8 mouse cellular contexts compared by ENCODE assay signal in the genomic region with DNA sequence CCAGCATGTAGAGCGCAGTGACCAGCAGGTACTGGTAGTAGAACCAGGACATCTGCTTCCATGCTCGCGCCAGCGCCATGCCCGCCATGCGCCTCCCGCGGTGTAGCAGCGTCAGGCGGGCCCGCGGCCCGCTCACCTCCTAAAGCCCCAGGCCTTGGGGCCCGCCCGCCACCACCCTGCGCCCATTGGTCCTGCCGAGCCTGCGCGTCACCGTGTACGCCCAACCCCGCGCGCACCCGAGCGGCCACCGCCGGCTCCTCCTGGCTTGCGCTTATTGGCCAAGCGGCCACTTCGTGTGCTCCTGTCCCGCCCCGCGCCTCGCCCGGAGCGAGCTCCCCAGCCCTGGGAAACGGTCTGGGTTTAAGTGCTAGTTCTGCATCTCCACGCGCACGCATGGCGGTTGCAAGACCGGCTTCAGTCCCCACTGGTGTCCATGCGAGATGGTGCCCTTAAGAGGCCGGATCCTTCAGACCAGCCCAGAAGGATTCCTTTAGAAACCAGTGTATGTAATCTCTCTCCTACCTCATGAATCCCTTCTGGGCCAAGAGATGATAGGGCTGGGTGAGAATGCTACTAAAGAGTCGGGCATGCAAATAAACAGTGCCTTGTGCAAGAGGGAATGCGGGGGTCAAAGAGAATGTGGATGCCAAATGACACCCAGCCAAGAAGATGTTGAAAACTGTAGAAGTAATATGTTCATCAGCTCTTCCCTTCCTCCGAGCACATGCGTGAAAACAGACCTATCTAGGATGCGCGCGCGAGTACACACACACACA. TPM values are rescaled to one million over a fixed set of nuclear protein-coding genes. Genes with fewer than 3 reads are reported as not detected.
DNase-seq lines count a peak whose midpoint lies in the region; ATAC-seq and TF ChIP-seq lines count a peak whose summit lies in the region.

A gene (minus strand): TSS at position 178 of the 776 bp plus-strand sequence.

- no peak for TF ChIP-seq CTCF in CH12.LX (conservative IDR thresholded peaks at IDR 0.05 in 1 of 2, IDR thresholded peaks at IDR 0.05 in 1 of 2; ENCODE audit: low read depth in 2 of 2, low read length in 2 of 2)
- TF ChIP-seq CTCF in heart, postnatal 0 days (IDR thresholded peaks at IDR 0.05; ENCODE audit: low read depth), result no peak
- no peak for TF ChIP-seq CTCF in testis, adult 2 months (IDR thresholded peaks at IDR 0.05; ENCODE audit: control insufficient read depth, insufficient read depth, insufficient replicate concordance, low read depth, low read length)

- no peaks in the 10 kb centered on the region for H3K27me3 ChIP-seq in CH12.LX (replicated peaks)
- no peaks in the 10 kb centered on the region for H3K27me3 ChIP-seq in forebrain, embryonic 12.5 days
- no peaks in the 10 kb centered on the region for H3K27me3 ChIP-seq in heart, postnatal 0 days (ENCODE audit: control insufficient read depth, insufficient read depth, low read length)
- no peaks in the 10 kb centered on the region for H3K27me3 ChIP-seq in liver, embryonic 16.5 days (ENCODE audit: control insufficient read depth, insufficient read depth, low read depth, low read length)
- H3K27me3 ChIP-seq in neural tube, embryonic 13.5 days, result no peaks in the 10 kb centered on the region
- H3K27me3 ChIP-seq in testis, adult 2 months (ENCODE audit: control insufficient read depth, insufficient read depth, low read length), result no peaks in the 10 kb centered on the region

- WGBS in forebrain, embryonic 12.5 days, result 7% methylated on average over 53 of the region's 53 CpGs
- WGBS in heart, postnatal 0 days, result 6% methylated on average over 53 of the region's 53 CpGs
- 8% methylated on average over 53 of the region's 53 CpGs for WGBS in liver, embryonic 16.5 days (ENCODE audit: insufficient replicate concordance)
- WGBS in neural tube, embryonic 13.5 days, result 8% methylated on average over 53 of the region's 53 CpGs

- dilution Hi-C loops in CH12.LX (cut with MboI; ENCODE audit: extremely low pct_ligation_motif_present, extremely low pct_unique_long_range_greater_than_20kb, low sequenced_read_pairs), result no loop called here

- peak; percentile 99 for ATAC-seq in forebrain, embryonic 12.5 days (ENCODE audit: low FRiP score)
- peak; percentile 99 for ATAC-seq in heart, postnatal 0 days (ENCODE audit: insufficient read depth, low read depth)
- peak; percentile 100 for ATAC-seq in liver, embryonic 16.5 days (ENCODE audit: low read depth)
- peak; percentile 99 for ATAC-seq in neural tube, embryonic 13.5 days (ENCODE audit: low read depth)

- peaks cover 4 to 56% of the 10 kb centered on the region in 2 experiments; a peak in 3 of 4 replicates for H3K4me1 ChIP-seq in CH12.LX (ENCODE audit: control insufficient read depth in 1 of 2, insufficient read depth in 2 of 2)
- H3K4me1 ChIP-seq in forebrain, embryonic 12.5 days, result peaks cover 27% of the 10 kb centered on the region
- peaks cover 29% of the 10 kb centered on the region for H3K4me1 ChIP-seq in heart, postnatal 0 days (ENCODE audit: control insufficient read depth, insufficient read depth)
- peaks cover 31% of the 10 kb centered on the region for H3K4me1 ChIP-seq in liver, embryonic 16.5 days (ENCODE audit: control insufficient read depth, low read depth, low read length)
- peaks cover 45% of the 10 kb centered on the region for H3K4me1 ChIP-seq in neural tube, embryonic 13.5 days (replicated peaks)
- H3K4me1 ChIP-seq in testis, adult 2 months (ENCODE audit: control insufficient read depth, insufficient read depth, low read length), result peaks cover 13% of the 10 kb centered on the region

- H3K27ac ChIP-seq in CH12.LX (ENCODE audit: insufficient read depth, low read depth), result no peak within 1 kb of the TSS
- H3K27ac ChIP-seq in forebrain, embryonic 12.5 days, result peak within 1 kb of the TSS; percentile 83
- H3K27ac ChIP-seq in heart, postnatal 0 days (ENCODE audit: low read depth), result peak within 1 kb of the TSS; percentile 91
- H3K27ac ChIP-seq in liver, embryonic 16.5 days (ENCODE audit: low read length), result peak within 1 kb of the TSS; percentile 42
- H3K27ac ChIP-seq in neural tube, embryonic 13.5 days (replicated peaks), result peak within 1 kb of the TSS; percentile 87
- peak within 1 kb of the TSS; percentile 89 for H3K27ac ChIP-seq in testis, adult 2 months (ENCODE audit: control insufficient read depth, insufficient read depth, low read depth, low read length)

- H3K4me2 ChIP-seq in CH12.LX (ENCODE audit: insufficient read depth, low read depth, poor library complexity, severe bottlenecking), result peak within 1 kb of the TSS; percentile 81
- peak within 1 kb of the TSS; percentile 71 for H3K4me2 ChIP-seq in forebrain, embryonic 12.5 days
- peak within 1 kb of the TSS; percentile 75 for H3K4me2 ChIP-seq in heart, postnatal 0 days (ENCODE audit: low read depth, low read length)
- H3K4me2 ChIP-seq in liver, embryonic 16.5 days (ENCODE audit: low read depth, low read length), result peak within 1 kb of the TSS; percentile 84
- H3K4me2 ChIP-seq in neural tube, embryonic 13.5 days, result peak within 1 kb of the TSS; percentile 63

- TF ChIP-seq RAD21 in CH12.LX (IDR thresholded peaks at IDR 0.05; ENCODE audit: low read depth, low read length), result no peak

- TF ChIP-seq EP300 in CH12.LX (IDR thresholded peaks at IDR 0.05; ENCODE audit: low read length), result no peak
- no peak for TF ChIP-seq EP300 in heart, postnatal 0 days (IDR thresholded peaks at IDR 0.05; ENCODE audit: low read depth)

- peak; percentile 98 for TF ChIP-seq POLR2A in CH12.LX (IDR thresholded peaks at IDR 0.05; ENCODE audit: low read depth, low read length)
- TF ChIP-seq POLR2A in testis, adult 2 months (IDR thresholded peaks at IDR 0.05; ENCODE audit: control insufficient read depth, low read depth, low read length), result peak; percentile 74

- DNase-seq in CH12.LX (ENCODE audit: extremely low read depth), result peak; percentile 90
- peak; percentile 88 for DNase-seq in c-Kit-positive CD71-positive TER-119-negative erythroid progenitor cells, embryonic 14.5 days (ENCODE audit: low read depth)
- peak; percentile 96 for DNase-seq in heart, postnatal 0 days (ENCODE audit: low spot score)
- DNase-seq in kidney, postnatal 4 days, result peak; percentile 96 to 98

- peaks cover 6% of the 10 kb centered on the region; the same call in 1 of the 2 replicates for H3K79me2 ChIP-seq in CH12.LX (replicated peaks; ENCODE audit: control insufficient read depth, extremely low read depth, insufficient read depth, poor library complexity, severe bottlenecking)

- no peaks in the 10 kb centered on the region for H3K9me3 ChIP-seq in CH12.LX (replicated peaks; ENCODE audit: low read length)
- no peaks in the 10 kb centered on the region for H3K9me3 ChIP-seq in forebrain, embryonic 12.5 days
- H3K9me3 ChIP-seq in heart, postnatal 0 days (replicated peaks; ENCODE audit: control insufficient read depth, low read length), result no peaks in the 10 kb centered on the region
- no peaks in the 10 kb centered on the region for H3K9me3 ChIP-seq in liver, embryonic 16.5 days (replicated peaks; ENCODE audit: control insufficient read depth, low read length)
- no peaks in the 10 kb centered on the region for H3K9me3 ChIP-seq in neural tube, embryonic 13.5 days

- in situ Hi-C loops in CH12.LX (cut with MboI; ENCODE audit: low pct_ligation_motif_present, low pct_unique_long_range_greater_than_20kb, low sequenced_read_pairs), result no loop called here

- peak within 1 kb of the TSS; percentile 69 for H3K9ac ChIP-seq in CH12.LX (ENCODE audit: insufficient read depth, low read depth)
- peak within 1 kb of the TSS; percentile 74 for H3K9ac ChIP-seq in forebrain, embryonic 12.5 days
- peak within 1 kb of the TSS; percentile 82 for H3K9ac ChIP-seq in heart, postnatal 0 days (replicated peaks; ENCODE audit: low read depth, low read length)
- H3K9ac ChIP-seq in liver, embryonic 16.5 days (ENCODE audit: low read depth, low read length), result peak within 1 kb of the TSS; percentile 82
- peak within 1 kb of the TSS; percentile 85 for H3K9ac ChIP-seq in neural tube, embryonic 13.5 days

- H3K4me3 ChIP-seq in CH12.LX (replicated peaks in 1 of 3; ENCODE audit: low read depth in 2 of 3, low read length in 2 of 3, poor library complexity in 1 of 3), result peak within 1 kb of the TSS; percentile 65 to 81 (median 72)
- H3K4me3 ChIP-seq in forebrain, embryonic 12.5 days (replicated peaks), result peak within 1 kb of the TSS; percentile 70
- H3K4me3 ChIP-seq in heart, postnatal 0 days (ENCODE audit: low read depth, low read length), result peak within 1 kb of the TSS; percentile 74
- peak within 1 kb of the TSS; percentile 78 for H3K4me3 ChIP-seq in liver, embryonic 16.5 days (ENCODE audit: low read depth, low read length)
- H3K4me3 ChIP-seq in neural tube, embryonic 13.5 days, result peak within 1 kb of the TSS; percentile 67
- peak within 1 kb of the TSS; percentile 76 for H3K4me3 ChIP-seq in testis, adult 2 months (ENCODE audit: control insufficient read depth, low read depth, low read length)

- peaks cover 0 to 11% of the 10 kb centered on the region in 2 experiments for H3K36me3 ChIP-seq in CH12.LX (replicated peaks in 1 of 2; ENCODE audit: control insufficient read depth in 1 of 2, insufficient read depth in 1 of 2, low read length in 1 of 2)
- H3K36me3 ChIP-seq in forebrain, embryonic 12.5 days (replicated peaks), result no peaks in the 10 kb centered on the region
- no peaks in the 10 kb centered on the region for H3K36me3 ChIP-seq in heart, postnatal 0 days (replicated peaks; ENCODE audit: control insufficient read depth, insufficient read depth, low read length)
- no peaks in the 10 kb centered on the region for H3K36me3 ChIP-seq in liver, embryonic 16.5 days (ENCODE audit: control insufficient read depth, insufficient read depth)
- H3K36me3 ChIP-seq in neural tube, embryonic 13.5 days, result no peaks in the 10 kb centered on the region
- no peaks in the 10 kb centered on the region; the same call in 1 of the 2 replicates for H3K36me3 ChIP-seq in testis, adult 2 months (ENCODE audit: control insufficient read depth, insufficient read depth, low read length)

TF ChIP-seq in CH12.LX, 34 proteins besides CTCF, POLR2A, EP300 and RAD21 (continues in another document):
- TF ChIP-seq CHD2 (IDR thresholded peaks at IDR 0.05; ENCODE audit: low read length) (no peak), IRF4 (IDR thresholded peaks at IDR 0.05; ENCODE audit: low read depth, low read length) (no peak), MEF2A (IDR thresholded peaks at IDR 0.05; ENCODE audit: borderline replicate concordance, low read depth, low read length) (no peak), ZKSCAN1 (IDR thresholded peaks at IDR 0.05; ENCODE audit: borderline replicate concordance, low read depth, low read length) (no peak)

RNA-seq across cellular contexts. Expression of the gene that starts here (rescaled TPM):
- total RNA-seq in CH12.LX (2012; rRNA removed) (34.0 and 38.4 TPM in 2 replicates), CH12.LX (2014; rRNA removed) (125 and 145 TPM in 2 replicates)
- 64.8 and 66.7 TPM in 2 replicates for polyA plus RNA-seq in CH12.LX (2012; ENCODE audit: insufficient read length, low read depth)
- 164 and 171 TPM in 2 replicates for polyA plus RNA-seq in forebrain, embryonic 12.5 days (2016; fragmentation: Nextera tagmentation; extraction: Ambion mirVana)
- 42.4 and 59.6 TPM in 2 replicates for total RNA-seq in heart, postnatal 0 days (2014; rRNA removed; ENCODE audit: low replicate concordance)
- polyA plus RNA-seq in heart, postnatal 0 days (2015; fragmentation: Nextera tagmentation; extraction: Ambion mirVana), result 150 and 160 TPM in 2 replicates
- polyA plus RNA-seq in liver, embryonic 16.5 days (2015; fragmentation: Nextera tagmentation; extraction: Ambion mirVana), result 92.2 and 96.8 TPM in 2 replicates
- polyA plus RNA-seq in neural tube, embryonic 13.5 days (2015; fragmentation: Nextera tagmentation; extraction: Ambion mirVana), result 203 and 229 TPM in 2 replicates
- 24.0 and 25.1 TPM in 2 replicates for polyA plus RNA-seq in testis, adult 2 months (2012; rRNA removed)
